Mouse (Mus musculus): ENCODE measurements around the gene Osbp2. TPM values are rescaled to one million over a fixed set of nuclear protein-coding genes. Genes with fewer than 3 reads are reported as not detected.

The Osbp2 gene
- total and polyA plus RNA-seq, 3 experiments = 0.22 TPM; not detected in 2

GRCm38 (mm10) chr11:3834421-3835098 lies 29.1 kb downstream of the Osbp2 start:
- no peaks in the 10 kb centered on the region for H3K36me3 ChIP-seq (replicated peaks)
- H3K27me3 ChIP-seq (ENCODE audit: insufficient read depth, low read length) = peaks cover 15% of the 10 kb centered on the region; the same call in 1 of the 2 replicates
- DNase-seq (ENCODE audit: low spot score) (peak; percentile 29), ATAC-seq (ENCODE audit: extremely low read depth, insufficient number of reproducible peaks, low FRiP score, poor library complexity, severe bottlenecking) (no peak)
- H3K4me3 ChIP-seq (ENCODE audit: low read depth, low read length) = no peak overlapping the region
- H3K4me1 ChIP-seq (ENCODE audit: insufficient read depth, low read depth, low read length) = no peaks in the 10 kb centered on the region
- H3K9me3 ChIP-seq (replicated peaks) = no peaks in the 10 kb centered on the region
- TF ChIP-seq CTCF (IDR thresholded peaks at IDR 0.05; ENCODE audit: low read depth, low read length) (peak; percentile 53), GATA2 (IDR thresholded peaks at IDR 0.05; ENCODE audit: borderline replicate concordance, low read depth, low read length) (no peak), TAL1 (conservative IDR thresholded peaks at IDR 0.05; ENCODE audit: low read depth, low read length) (no peak)

GRCm38 (mm10) chr11:3833544-3834420 lies 29.9 kb downstream of the Osbp2 start:
- ATAC-seq (ENCODE audit: extremely low read depth, insufficient number of reproducible peaks, low FRiP score, poor library complexity, severe bottlenecking) (no peak), DNase-seq (ENCODE audit: low spot score) (no peak)
- H3K4me3 ChIP-seq (ENCODE audit: low read depth, low read length) = no peak overlapping the region
- no peaks in the 10 kb centered on the region for H3K4me1 ChIP-seq (ENCODE audit: insufficient read depth, low read depth, low read length)
- 0 out of 2 replicates have a peak, but pooled peaks cover under 1% of the 10 kb centered on the region for H3K9me3 ChIP-seq (replicated peaks)
- TF ChIP-seq TAL1 (conservative IDR thresholded peaks at IDR 0.05; ENCODE audit: low read depth, low read length) (no peak), GATA1 (IDR thresholded peaks at IDR 0.05; ENCODE audit: borderline replicate concordance, low read length) (no peak), POLR2AphosphoS5 (IDR thresholded peaks at IDR 0.05; ENCODE audit: insufficient replicate concordance, low read depth, low read length) (no peak), GATA2 (IDR thresholded peaks at IDR 0.05; ENCODE audit: borderline replicate concordance, low read depth, low read length) (no peak), CTCF (IDR thresholded peaks at IDR 0.05; ENCODE audit: low read depth, low read length) (no peak)
- H3K36me3 ChIP-seq (replicated peaks) = no peaks in the 10 kb centered on the region
- H3K27me3 ChIP-seq (ENCODE audit: insufficient read depth, low read length) = peaks cover 15% of the 10 kb centered on the region; the same call in 1 of the 2 replicates

- ATAC-seq (ENCODE audit: extremely low read depth, insufficient number of reproducible peaks, low FRiP score, poor library complexity, severe bottlenecking) (no peak), DNase-seq (ENCODE audit: low spot score) (no peak)
Observed at GRCm38 (mm10) chr11:3832193-3832901, 31.4 kb downstream of the Osbp2 start.

GRCm38 (mm10) chr11:3829736-3830135 lies 34.0 kb downstream of the Osbp2 start:
- Histone ChIP-seq H3K9me3 (replicated peaks) (peaks cover 12% of the 10 kb centered on the region), H3K36me3 (replicated peaks) (no peaks in the 10 kb centered on the region), H3K4me3 (ENCODE audit: low read depth, low read length) (no peak overlapping the region), H3K27me3 (ENCODE audit: insufficient read depth, low read length) (peaks cover 11% of the 10 kb centered on the region; the same call in 1 of the 2 replicates), H3K4me1 (ENCODE audit: insufficient read depth, low read depth, low read length) (no peaks in the 10 kb centered on the region)
- no peak for DNase-seq (ENCODE audit: low spot score)
- no peak for ATAC-seq (ENCODE audit: extremely low read depth, insufficient number of reproducible peaks, low FRiP score, poor library complexity, severe bottlenecking)
- TF ChIP-seq GATA2 (IDR thresholded peaks at IDR 0.05; ENCODE audit: borderline replicate concordance, low read depth, low read length) (no peak), CTCF (IDR thresholded peaks at IDR 0.05; ENCODE audit: low read depth, low read length) (no peak), GATA1 (IDR thresholded peaks at IDR 0.05; ENCODE audit: borderline replicate concordance, low read length) (no peak), POLR2AphosphoS5 (IDR thresholded peaks at IDR 0.05; ENCODE audit: insufficient replicate concordance, low read depth, low read length) (no peak), TAL1 (conservative IDR thresholded peaks at IDR 0.05; ENCODE audit: low read depth, low read length) (no peak)

More at GRCm38 (mm10) chr11:3832193-3832901, 31.4 kb downstream of the Osbp2 start:
- Histone ChIP-seq H3K4me1 (ENCODE audit: insufficient read depth, low read depth, low read length) (no peaks in the 10 kb centered on the region), H3K36me3 (replicated peaks) (no peaks in the 10 kb centered on the region), H3K27me3 (ENCODE audit: insufficient read depth, low read length) (peaks cover 15% of the 10 kb centered on the region; the same call in 1 of the 2 replicates), H3K9me3 (replicated peaks) (peaks cover 12% of the 10 kb centered on the region), H3K4me3 (ENCODE audit: low read depth, low read length) (no peak overlapping the region)
- TF ChIP-seq TAL1 (conservative IDR thresholded peaks at IDR 0.05; ENCODE audit: low read depth, low read length) (no peak), GATA1 (IDR thresholded peaks at IDR 0.05; ENCODE audit: borderline replicate concordance, low read length) (no peak), CTCF (IDR thresholded peaks at IDR 0.05; ENCODE audit: low read depth, low read length) (no peak), POLR2AphosphoS5 (IDR thresholded peaks at IDR 0.05; ENCODE audit: insufficient replicate concordance, low read depth, low read length) (no peak), GATA2 (IDR thresholded peaks at IDR 0.05; ENCODE audit: borderline replicate concordance, low read depth, low read length) (no peak)

- no peak for ATAC-seq (ENCODE audit: extremely low read depth, insufficient number of reproducible peaks, low FRiP score, poor library complexity, severe bottlenecking)
- no peak for DNase-seq (ENCODE audit: low spot score)
- Histone ChIP-seq H3K4me1 (ENCODE audit: insufficient read depth, low read depth, low read length) (no peaks in the 10 kb centered on the region), H3K27me3 (ENCODE audit: insufficient read depth, low read length) (no peaks in the 10 kb centered on the region; the same call in 1 of the 2 replicates), H3K9me3 (replicated peaks) (peaks cover 12% of the 10 kb centered on the region), H3K4me3 (ENCODE audit: low read depth, low read length) (no peak overlapping the region), H3K36me3 (replicated peaks) (no peaks in the 10 kb centered on the region)
- TF ChIP-seq TAL1 (conservative IDR thresholded peaks at IDR 0.05; ENCODE audit: low read depth, low read length) (no peak), GATA2 (IDR thresholded peaks at IDR 0.05; ENCODE audit: borderline replicate concordance, low read depth, low read length) (no peak), POLR2AphosphoS5 (IDR thresholded peaks at IDR 0.05; ENCODE audit: insufficient replicate concordance, low read depth, low read length) (no peak), CTCF (IDR thresholded peaks at IDR 0.05; ENCODE audit: low read depth, low read length) (no peak), GATA1 (IDR thresholded peaks at IDR 0.05; ENCODE audit: borderline replicate concordance, low read length) (no peak)
Observed at GRCm38 (mm10) chr11:3824138-3824537, 39.6 kb downstream of the Osbp2 start.
